Mouse (Mus musculus) T-helper 1 cell (primary cell): ENCODE results near the gene Spag7.

Experiments
- in situ Hi-C: fragments of 300-600 bp; cut with MboI, MseI; formaldehyde crosslinking; loops from one replicate; pipeline ENCODE4 v1.15.1; 2025; ENCODE audit warnings: high pct_unique_total_duplicates

The Spag7 gene

GRCm38 (mm10) chr11:70645461-70646258 is 23.6 kb downstream of the Spag7 start:
- in situ Hi-C loops: no loop called here

DNA sequence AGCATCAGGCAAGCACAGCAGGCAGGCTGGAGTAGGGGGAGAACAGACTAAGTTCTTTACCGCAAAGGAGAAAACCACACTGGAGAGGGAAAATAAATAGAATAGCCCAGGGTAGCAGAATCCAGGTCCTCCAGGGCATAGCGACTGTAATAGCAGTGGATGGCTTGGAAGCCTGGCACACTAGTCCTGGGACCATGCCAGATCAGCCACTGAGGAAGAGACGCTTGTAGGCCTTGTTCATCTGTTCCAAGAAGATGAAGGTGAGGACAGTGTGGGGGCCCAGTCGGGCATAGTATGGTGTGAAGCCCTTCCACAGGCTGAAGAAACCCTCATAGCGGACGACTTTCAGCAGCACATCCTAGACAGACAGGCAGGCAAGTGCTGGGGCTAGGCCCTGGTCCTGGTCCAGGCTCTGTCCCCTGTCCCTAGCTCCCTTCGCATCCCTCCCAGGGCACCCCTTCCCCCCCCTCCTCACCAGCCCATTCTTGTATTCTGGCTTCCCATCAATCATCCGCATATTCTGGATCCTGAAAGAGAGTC is 24.6 kb downstream of the Spag7 start:
- in situ Hi-C loops: no loop called here

DNA sequence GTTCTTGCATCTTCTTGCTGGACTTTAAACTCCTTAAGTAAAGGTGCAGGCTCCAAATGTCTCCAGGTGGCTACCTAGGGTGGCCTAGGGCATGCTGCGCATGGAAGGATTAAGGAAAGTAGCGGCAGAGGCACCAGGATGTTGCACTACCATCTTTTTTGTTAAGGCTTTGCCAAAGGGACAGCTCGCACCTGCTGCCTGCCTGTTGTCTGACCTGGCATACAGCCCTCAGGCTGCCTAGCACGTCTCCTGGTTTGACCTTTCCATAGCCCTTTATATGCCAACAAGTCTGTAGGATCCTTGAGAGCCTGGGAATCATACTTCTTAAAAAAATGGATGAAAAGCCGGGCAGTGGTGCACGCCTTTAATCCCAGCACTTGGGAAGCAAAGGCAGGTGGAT is 26.2 kb downstream of the Spag7 start:
- in situ Hi-C loops: no loop called here

GRCm38 (mm10) chr11:70641241-70641640 is 28.0 kb downstream of the Spag7 start:
- in situ Hi-C loops: no loop called here

GRCm38 (mm10) chr11:70639976-70640375 is 29.2 kb downstream of the Spag7 start:
- in situ Hi-C loops: no loop called here

- in situ Hi-C loops: no loop called here
These were observed 30.4 kb downstream of the Spag7 start, which contains the start of gene Gp1ba for GRCm38 (mm10) chr11:70638714-70639278. TSS of gene Gp1ba (plus strand) at chr11:70639122.

DNA sequence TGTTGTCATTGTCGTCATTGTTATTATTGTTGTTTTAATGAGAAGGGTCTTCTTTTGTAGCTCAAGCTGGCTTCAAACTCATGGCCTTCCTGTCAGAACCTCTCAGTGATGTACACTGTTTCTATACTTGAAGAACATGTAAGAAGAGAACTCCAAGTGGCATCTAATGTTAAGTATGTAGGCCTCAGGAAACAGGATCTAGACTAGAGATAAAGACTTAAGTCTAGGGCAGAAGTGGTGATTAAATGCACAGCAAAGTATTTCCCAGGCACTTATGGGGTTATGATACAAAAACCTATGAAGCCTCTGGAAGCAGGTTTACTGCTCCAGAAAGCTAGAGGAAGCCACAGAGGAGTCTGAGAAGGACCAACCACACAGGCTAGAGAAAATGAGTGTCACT is 30.9 kb downstream of the Spag7 start:
- in situ Hi-C loops: no loop called here

DNA sequence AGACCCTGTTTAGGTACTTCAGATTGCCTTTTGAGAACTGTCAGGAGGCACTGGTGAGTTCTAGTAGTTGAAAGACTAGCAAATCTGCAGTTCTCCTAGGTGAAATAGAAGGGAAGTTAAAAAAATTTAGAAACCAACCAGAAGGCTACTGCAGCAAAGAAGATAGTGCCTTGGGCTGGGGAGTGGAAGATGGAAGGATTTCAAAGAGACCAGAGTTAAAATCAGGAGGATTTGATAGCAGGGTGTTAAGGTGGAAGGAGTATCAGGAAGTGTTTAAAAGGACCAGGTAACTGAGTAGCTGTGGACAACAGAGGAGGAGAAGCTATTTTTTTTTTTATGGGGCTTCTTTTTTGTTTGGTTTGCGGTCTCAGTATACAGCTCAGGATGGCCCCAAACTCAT is 31.5 kb downstream of the Spag7 start:
- in situ Hi-C loops: no loop called here

DNA sequence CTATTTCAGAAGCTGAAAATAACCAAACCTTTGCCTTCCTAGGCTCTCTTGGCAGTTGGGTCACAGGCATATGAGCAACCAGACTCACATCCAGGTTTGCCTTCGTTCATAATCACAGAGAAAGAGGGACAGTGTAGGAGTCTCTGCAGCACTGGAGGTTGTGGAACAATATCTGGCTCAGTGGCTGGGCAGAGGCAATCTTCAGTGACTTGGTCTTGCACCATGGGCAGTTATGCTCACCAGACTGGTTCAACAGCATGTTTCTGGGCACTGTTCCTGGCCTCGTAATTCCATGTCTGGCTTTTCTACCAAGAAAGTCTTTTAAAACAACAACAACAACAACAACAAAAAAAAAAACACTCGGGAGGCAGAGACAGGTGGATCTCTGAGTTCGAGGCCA is 33.6 kb downstream of the Spag7 start:
- in situ Hi-C loops: no loop called here

- in situ Hi-C loops: no loop called here
These were observed 39.1 kb downstream of the Spag7 start for GRCm38 (mm10) chr11:70630129-70630528.

DNA sequence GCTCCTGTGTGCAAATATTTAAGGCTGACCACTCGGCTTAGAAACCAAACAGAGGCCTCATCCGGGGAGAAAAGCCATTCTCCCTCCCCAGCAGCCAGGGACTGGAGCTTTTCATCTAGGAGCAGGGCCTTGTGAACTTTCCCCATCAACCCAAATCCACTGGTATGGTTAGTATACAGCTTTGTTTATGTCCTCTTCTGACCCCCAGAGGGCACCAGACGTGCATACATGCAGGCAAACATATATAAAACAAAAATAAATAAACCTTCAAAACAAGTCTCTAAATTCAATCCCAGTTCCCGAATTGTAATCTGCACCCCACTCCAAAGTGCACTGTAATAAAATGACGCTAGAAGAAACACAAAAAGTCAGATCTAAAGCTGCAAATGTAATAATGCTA is 39.7 kb downstream of the Spag7 start:
- in situ Hi-C loops: no loop called here

- in situ Hi-C loops: no loop called here
These were observed 40.8 kb downstream of the Spag7 start for GRCm38 (mm10) chr11:70628431-70628830.

DNA sequence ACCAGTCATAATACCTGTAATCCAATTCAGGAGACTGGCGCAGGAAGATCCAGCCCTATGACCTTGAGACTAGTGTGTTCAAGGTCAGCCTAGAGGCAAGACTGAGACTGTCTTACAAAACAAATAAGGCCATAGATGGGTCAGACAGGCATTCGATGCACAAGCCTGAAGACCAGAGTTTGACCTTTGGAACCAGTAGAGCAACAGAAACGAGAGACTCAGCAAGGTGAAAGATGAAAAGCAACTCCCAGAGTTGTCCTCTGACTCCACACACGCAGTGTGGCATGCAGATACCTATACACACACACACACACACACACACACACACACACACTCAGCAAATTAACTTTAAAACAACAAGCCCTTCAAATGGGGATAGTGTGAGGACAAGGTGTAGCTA is 42.3 kb downstream of the Spag7 start:
- in situ Hi-C loops: no loop called here

GRCm38 (mm10) chr11:70625473-70625872 is 43.7 kb downstream of the Spag7 start:
- in situ Hi-C loops: no loop called here

DNA sequence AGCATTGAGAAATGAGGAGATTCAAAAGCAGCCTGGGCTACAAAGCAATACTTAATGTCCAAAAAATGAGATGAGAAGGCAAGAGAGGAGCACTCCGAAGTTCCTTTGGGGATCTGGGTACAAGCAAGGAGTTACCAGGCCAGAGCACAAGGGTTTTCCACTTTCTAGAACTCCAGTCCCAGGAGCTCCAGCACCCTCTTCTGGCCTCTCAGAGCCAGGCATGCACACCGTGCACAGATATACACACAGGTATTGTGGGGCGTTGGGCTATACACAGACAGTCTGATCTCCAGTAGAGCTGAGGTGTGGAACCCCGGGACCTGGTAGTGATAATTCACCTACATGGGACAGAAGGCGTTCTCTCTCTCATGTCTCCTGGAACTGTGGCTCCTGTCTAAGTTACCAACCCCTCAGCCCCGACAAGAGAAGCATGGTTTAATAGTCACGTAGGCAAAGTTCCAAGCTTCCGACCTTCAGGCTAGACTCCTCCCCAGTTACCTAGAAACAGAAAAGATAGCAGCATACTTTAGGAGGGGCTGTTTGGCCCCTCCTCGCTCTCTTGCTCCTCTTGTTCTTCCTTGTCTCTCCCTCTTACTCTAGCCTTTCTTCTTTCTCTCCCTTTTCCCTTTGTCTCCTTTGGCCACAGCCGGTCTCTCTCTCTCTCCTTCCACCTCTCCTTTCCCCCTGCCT is 46.0 kb downstream of the Spag7 start:
- in situ Hi-C loops: loop anchor here (25.0 kb wide), 1 partner anchor 1886 kb away; no protein-coding TSS in a partner anchor

- in situ Hi-C loops: loop anchor here (25.0 kb wide), 1 partner anchor 1885 kb away; no protein-coding TSS in a partner anchor
These were observed 47.0 kb downstream of the Spag7 start for GRCm38 (mm10) chr11:70621972-70622814.

- in situ Hi-C loops: loop anchor here (5.0 to 25.0 kb wide), 4 partner anchors 48 to 1882 kb away; partner anchors contain the start of gene Spag7
These were observed 50.1 kb downstream of the Spag7 start, which contains the start of gene Chrne for GRCm38 (mm10) chr11:70619101-70619500. TSS of gene Chrne (minus strand) at chr11:70619216.

- in situ Hi-C loops: loop anchor here (5.0 to 25.0 kb wide), 4 partner anchors 52 to 1878 kb away; partner anchors contain the start of gene Spag7
These were observed 53.6 kb downstream of the Spag7 start, which contains the start of gene 4930544D05Rik for GRCm38 (mm10) chr11:70615516-70616093. TSS of gene 4930544D05Rik (plus strand) at chr11:70615848.

DNA sequence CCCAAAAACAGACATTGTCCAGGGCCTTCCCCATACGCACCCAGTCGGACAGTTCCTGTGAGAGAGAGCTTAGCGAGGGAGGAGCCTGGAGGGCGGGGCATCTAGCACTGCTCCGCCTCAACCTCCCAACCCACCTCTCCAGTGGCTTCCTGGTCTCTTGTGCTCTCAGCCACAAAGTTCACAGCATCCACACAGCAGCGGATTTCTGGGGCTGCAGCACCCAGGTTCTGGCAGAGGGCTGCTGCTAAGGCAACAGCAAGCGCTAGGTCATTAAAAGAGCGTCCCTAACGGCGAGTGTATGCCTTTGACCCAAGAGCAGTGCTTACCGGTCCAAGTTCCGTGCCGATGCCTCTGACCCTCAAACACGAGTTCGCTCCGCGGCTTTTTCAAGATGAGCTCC is 54.1 kb downstream of the Spag7 start:
- in situ Hi-C loops: loop anchor here (5.0 to 25.0 kb wide), 4 partner anchors 52 to 1878 kb away; partner anchors contain the start of gene Spag7
